Mouse (Mus musculus): ENCODE results near the gene Fbxo47.

DNA sequence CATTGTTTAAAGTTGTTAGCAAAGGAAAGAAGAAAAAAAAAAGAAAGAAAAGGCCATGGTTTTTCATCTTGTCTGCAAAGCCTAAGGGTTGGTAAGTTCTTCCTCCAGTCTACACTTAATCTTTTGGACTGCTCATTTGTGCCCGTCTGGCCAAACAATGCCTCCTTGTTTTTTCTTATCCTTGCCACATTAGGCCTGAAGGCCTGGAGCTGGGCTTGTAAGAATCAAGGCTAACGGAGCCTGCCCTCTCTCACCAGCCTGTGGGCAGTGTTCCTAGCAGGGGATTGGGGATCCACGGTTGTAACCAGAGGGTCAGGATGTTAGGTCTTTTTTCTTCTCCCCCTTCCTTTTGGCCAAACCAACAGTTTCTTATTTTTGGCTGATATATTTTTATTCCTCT lies 73.0 kb downstream of the Fbxo47 start:
- TF ChIP-seq TCF12 (IDR thresholded peaks at IDR 0.05; ENCODE audit: low read depth, low read length), result no peak
- TF ChIP-seq ETS1 (IDR thresholded peaks at IDR 0.05; ENCODE audit: low read depth, low read length), result no peak
- no peak for TF ChIP-seq MAX (IDR thresholded peaks at IDR 0.05; ENCODE audit: low read length)
- TF ChIP-seq CTCF (IDR thresholded peaks at IDR 0.05 in 2 of 3, conservative IDR thresholded peaks at IDR 0.05 in 1 of 3; ENCODE audit: control insufficient read depth in 1 of 3, insufficient read depth in 1 of 3, low read depth in 2 of 3, low read length in 3 of 3, poor library complexity in 1 of 3, severe bottlenecking in 1 of 3), result no peak
- TF ChIP-seq HCFC1 (IDR thresholded peaks at IDR 0.05; ENCODE audit: low read depth, low read length), result no peak
- TF ChIP-seq POLR2AphosphoS5 (IDR thresholded peaks at IDR 0.05; ENCODE audit: borderline replicate concordance, low read depth, low read length), result no peak
- TF ChIP-seq MYC (IDR thresholded peaks at IDR 0.05; ENCODE audit: low read depth, low read length), result no peak
- no peak for TF ChIP-seq MAFK (IDR thresholded peaks at IDR 0.05; ENCODE audit: borderline replicate concordance, low read depth, low read length)
- no peak for TF ChIP-seq ELF1 (IDR thresholded peaks at IDR 0.05; ENCODE audit: low read depth, low read length)
- TF ChIP-seq POLR2AphosphoS2 (IDR thresholded peaks at IDR 0.05; ENCODE audit: low read length), result no peak
- TF ChIP-seq CHD2 (IDR thresholded peaks at IDR 0.05; ENCODE audit: low read length), result no peak
- TF ChIP-seq MYB (IDR thresholded peaks at IDR 0.05; ENCODE audit: low read depth, low read length), result no peak
- no peak for TF ChIP-seq POLR2A (IDR thresholded peaks at IDR 0.05; ENCODE audit: control insufficient read depth in 1 of 2, insufficient read depth in 1 of 2, low read depth in 1 of 2, low read length in 2 of 2, poor library complexity in 1 of 2)

All from MEL (cell line).